Mouse (Mus musculus): Measurements from ENCODE around the gene Dguok.

DNA sequence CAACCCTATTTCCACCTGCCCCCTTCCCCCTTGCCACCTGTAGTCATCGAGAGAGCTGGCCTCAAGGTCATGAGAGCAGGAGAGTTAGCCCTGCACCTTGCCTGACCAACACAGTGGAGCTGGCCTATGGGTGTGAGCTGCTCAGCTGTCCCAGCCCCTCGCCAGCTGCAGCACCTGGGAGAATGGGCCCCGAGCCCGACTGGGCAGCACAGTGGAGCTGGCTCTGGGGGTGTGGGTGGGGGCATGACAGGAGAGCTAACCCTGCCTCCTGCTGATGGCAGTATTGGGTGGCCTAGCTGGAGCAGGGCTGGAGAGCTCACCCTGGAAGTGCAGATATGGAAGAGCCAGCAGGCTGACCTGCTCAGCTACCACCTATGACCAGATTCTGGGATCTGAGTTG is 19.5 kb downstream of the Dguok start:
- TF ChIP-seq CTCF (IDR thresholded peaks at IDR 0.05; ENCODE audit: low read depth) (no peak), EP300 (IDR thresholded peaks at IDR 0.05; ENCODE audit: low read depth) (no peak)

Data from liver, postnatal 0 days (tissue).